Mouse (Mus musculus) hematopoietic stem cell, adult 5-6 weeks (primary cell): ENCODE results near the gene Rundc3a. TPM values are rescaled to one million over a fixed set of nuclear protein-coding genes. Genes with fewer than 3 reads are reported as not detected.

ENCODE experiments used
- ATAC-seq, 2 experiments: fragments of 125-278 bp in 1 of 2; replicated peaks in 1 of 2; 2 replicates each; pipeline ENCODE4 v1.8.0; 2016 to 2017; ENCODE audit warnings: inconsistent platforms in 2 of 2, mild to moderate bottlenecking in 2 of 2, moderate number of reproducible peaks in 2 of 2, low read depth in 1 of 2, moderate TSS enrichment in 1 of 2; ENCODE audit not compliant: low FRiP score in 2 of 2, poor library complexity in 2 of 2, severe bottlenecking in 2 of 2, insufficient read depth in 1 of 2, low TSS enrichment in 1 of 2
- total RNA-seq: library from RNA; stranded (forward); fragments of 172-1452, 232-1000 nt; gene quantifications from 2 replicates; pipeline ENCODE4 v1.2.3, GENCODE M21; 2017

Rundc3a gene
- total RNA-seq, 1 experiment from 2014 or later = 1.5 TPM

- ATAC-seq = no peak
These were observed 42.7 kb downstream of the Rundc3a start for GRCm38 (mm10) chr11:102435754-102436470.

- ATAC-seq = no peak
These were observed 43.2 kb downstream of the Rundc3a start for GRCm38 (mm10) chr11:102436471-102436790.

- ATAC-seq = no peak
These were observed 44.2 kb downstream of the Rundc3a start for GRCm38 (mm10) chr11:102437120-102438061.

- ATAC-seq = peak; percentile 24 to 57; a peak in 2 of 4 replicates
These were observed 45.2 kb downstream of the Rundc3a start for GRCm38 (mm10) chr11:102438212-102439092.

GRCm38 (mm10) chr11:102439093-102440082 lies 46.2 kb downstream of the Rundc3a start:
- ATAC-seq = no peak

- no peak for ATAC-seq
These were observed 47.1 kb downstream of the Rundc3a start for GRCm38 (mm10) chr11:102440255-102440654.

- no peak for ATAC-seq
These were observed 48.2 kb downstream of the Rundc3a start for GRCm38 (mm10) chr11:102441434-102441833.

GRCm38 (mm10) chr11:102442089-102442488 lies 48.9 kb downstream of the Rundc3a start:
- no peak for ATAC-seq

- ATAC-seq = no peak
These were observed 50.5 kb downstream of the Rundc3a start for GRCm38 (mm10) chr11:102443740-102444139.

GRCm38 (mm10) chr11:102444321-102444720 lies 51.1 kb downstream of the Rundc3a start:
- no peak for ATAC-seq

GRCm38 (mm10) chr11:102444781-102445180 lies 51.6 kb downstream of the Rundc3a start:
- no peak for ATAC-seq

- ATAC-seq = no peak
These were observed 52.2 kb downstream of the Rundc3a start for GRCm38 (mm10) chr11:102445264-102445890.

GRCm38 (mm10) chr11:102445891-102446361 lies 52.7 kb downstream of the Rundc3a start:
- ATAC-seq = no peak

- no peak for ATAC-seq
These were observed 53.6 kb downstream of the Rundc3a start for GRCm38 (mm10) chr11:102446581-102447461.

GRCm38 (mm10) chr11:102447497-102447896 lies 54.3 kb downstream of the Rundc3a start, which contains the start of gene Fam171a2:
Gene Fam171a2 (minus strand): TSS chr11:102447682.
- ATAC-seq = peak; percentile 29 to 54; a peak in 3 of 4 replicates
